Mouse (Mus musculus) stomach, embryonic 16.5 days (tissue): Measurements from ENCODE around the gene Mgmt. TPM values are rescaled to one million over a fixed set of nuclear protein-coding genes. Genes with fewer than 3 reads are reported as not detected.
A peak's percentile ranks its signal among the peaks of the same experiment; 100 is the strongest.

Source experiments
- ATAC-seq: fragments of 200-750 bp; cut with Nextera tagmentation; 2 replicates; pipeline ENCODE4 v1.8.0; 2017; ENCODE audit warnings: moderate number of reproducible peaks, moderate TSS enrichment; ENCODE audit not compliant: insufficient read depth, low FRiP score
- H3K27ac ChIP-seq: fragments of 300-500 bp; sonication (generic); 2 replicates; pipeline ENCODE4 v1.5.1; 2014; ENCODE audit warnings: low read length
- H3K27me3 ChIP-seq: fragments of 300-500 bp; sonication (generic); 2 replicates; pipeline ENCODE4 v1.6.1; 2014; ENCODE audit warnings: low read length, control low read depth, mixed read lengths; ENCODE audit not compliant: control insufficient read depth, insufficient read depth
- H3K36me3 ChIP-seq: fragments of 300-500 bp; sonication (generic); 2 replicates; pipeline ENCODE4 v1.6.1; 2014; ENCODE audit warnings: low read length; ENCODE audit not compliant: control insufficient read depth, insufficient read depth
- H3K4me1 ChIP-seq: fragments of 300-500 bp; sonication (generic); 2 replicates; pipeline ENCODE4 v1.6.1; 2014; ENCODE audit warnings: low read length, control low read depth, mixed read lengths; ENCODE audit not compliant: control insufficient read depth, insufficient read depth
- H3K4me2 ChIP-seq: fragments of 300-500 bp; sonication (generic); 2 replicates; pipeline ENCODE4 v1.6.1; 2014; ENCODE audit warnings: low read depth, low read length, mixed read lengths
- H3K4me3 ChIP-seq: fragments of 300-500 bp; sonication (generic); replicated peaks from 2 replicates; pipeline ENCODE4 v1.5.1; 2014; ENCODE audit warnings: mild to moderate bottlenecking, low read length
- H3K9ac ChIP-seq: fragments of 300-500 bp; sonication (generic); 2 replicates; pipeline ENCODE4 v1.6.1; 2014; ENCODE audit warnings: low read length
- H3K9me3 ChIP-seq: fragments of 300-500 bp; sonication (generic); replicated peaks from 2 replicates; pipeline ENCODE4 v1.6.1; 2016; ENCODE audit warnings: low read length, control low read depth; ENCODE audit not compliant: control insufficient read depth
- WGBS: fragments of 180-500 bp; shearing (Covaris S2); extraction: QIAGEN DNeasy Blood & Tissue Kit; methylation state at CpG from one replicate; pipeline ENCODE4 v1.1.7; 2014; 5-methylcytosine and 5-hydroxymethylcytosine counted together
- polyA plus RNA-seq: library from polyadenylated mRNA; unstranded; fragments of >200 nt; fragmentation: Nextera tagmentation; extraction: Ambion mirVana; gene quantifications from 2 replicates; pipeline ENCODE4 v1.2.1, GENCODE M21; 2015

Gene Mgmt
- polyA plus RNA-seq, 1 experiment from 2014 or later: 7.3 TPM

GRCm38 (mm10) chr7:137066211-137066610 lies 171.8 kb downstream of the Mgmt start:
- Histone ChIP-seq H3K27ac (no peak overlapping the region), H3K4me2 (no peak overlapping the region), H3K9ac (no peak overlapping the region), H3K27me3 (no peaks in the 10 kb centered on the region), H3K4me1 (no peaks in the 10 kb centered on the region), H3K36me3 (no peaks in the 10 kb centered on the region), H3K4me3 (no peak overlapping the region), H3K9me3 (no peaks in the 10 kb centered on the region)
- WGBS: 81% methylated on average over 3 of the region's 3 CpGs
- ATAC-seq: no peak

DNA sequence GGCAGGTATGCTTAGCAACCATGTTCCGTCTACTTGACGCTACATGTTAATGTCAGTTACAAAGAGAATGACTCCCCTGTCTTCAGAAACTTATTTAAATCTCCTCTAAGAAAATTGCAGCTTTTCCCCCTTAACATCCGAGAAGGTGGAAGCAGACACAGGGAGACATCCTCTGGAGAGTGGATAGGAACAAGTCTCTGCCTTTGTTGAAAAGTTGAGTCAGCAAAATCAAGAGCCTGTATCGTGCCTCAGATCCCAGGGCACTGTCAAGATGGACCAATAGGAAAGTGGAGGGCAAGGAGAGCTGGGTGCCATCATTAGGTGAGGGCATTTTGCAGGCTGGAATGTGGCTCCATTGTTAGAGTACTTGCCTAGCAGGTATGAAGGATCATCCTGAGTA lies 172.6 kb downstream of the Mgmt start:
- Histone ChIP-seq H3K27me3 (no peaks in the 10 kb centered on the region), H3K4me3 (no peak overlapping the region), H3K27ac (no peak overlapping the region), H3K9ac (no peak overlapping the region), H3K4me2 (no peak overlapping the region), H3K4me1 (no peaks in the 10 kb centered on the region), H3K36me3 (no peaks in the 10 kb centered on the region), H3K9me3 (no peaks in the 10 kb centered on the region)
- ATAC-seq: no peak
- WGBS: 80% methylated on average over 4 of the region's 4 CpGs

GRCm38 (mm10) chr7:137067758-137068157 lies 173.3 kb downstream of the Mgmt start:
- Histone ChIP-seq H3K36me3 (no peaks in the 10 kb centered on the region), H3K9me3 (no peaks in the 10 kb centered on the region), H3K9ac (no peak overlapping the region), H3K4me2 (no peak overlapping the region), H3K4me3 (no peak overlapping the region), H3K27ac (no peak overlapping the region), H3K4me1 (peaks cover 4% of the 10 kb centered on the region; the same call in 1 of the 2 replicates), H3K27me3 (no peaks in the 10 kb centered on the region)
- WGBS: 87% methylated on average over 6 of the region's 6 CpGs
- ATAC-seq: no peak

GRCm38 (mm10) chr7:137068796-137069195 lies 174.4 kb downstream of the Mgmt start:
- no peak overlapping the region for H3K9ac ChIP-seq
- no peak overlapping the region for H3K4me3 ChIP-seq
- WGBS: 89% methylated on average over 5 of the region's 5 CpGs
- H3K27me3 ChIP-seq: no peaks in the 10 kb centered on the region
- no peak for ATAC-seq
- H3K36me3 ChIP-seq: no peaks in the 10 kb centered on the region
- H3K4me2 ChIP-seq: no peak overlapping the region
- no peak overlapping the region for H3K27ac ChIP-seq
- no peaks in the 10 kb centered on the region for H3K9me3 ChIP-seq
- H3K4me1 ChIP-seq: peaks cover 14% of the 10 kb centered on the region

GRCm38 (mm10) chr7:137069768-137070167 lies 175.4 kb downstream of the Mgmt start:
- Histone ChIP-seq H3K36me3 (no peaks in the 10 kb centered on the region), H3K27me3 (no peaks in the 10 kb centered on the region), H3K27ac (no peak overlapping the region), H3K4me3 (no peak overlapping the region), H3K9me3 (no peaks in the 10 kb centered on the region), H3K4me2 (no peak overlapping the region), H3K9ac (no peak overlapping the region), H3K4me1 (peaks cover 18% of the 10 kb centered on the region)
- ATAC-seq: no peak
- WGBS: 88% methylated on average over 6 of the region's 6 CpGs

- no peak for ATAC-seq
- H3K27me3 ChIP-seq: no peaks in the 10 kb centered on the region
- H3K9ac ChIP-seq: no peak overlapping the region
- 87% methylated on average over 6 of the region's 6 CpGs for WGBS
- no peak overlapping the region for H3K4me3 ChIP-seq
- H3K36me3 ChIP-seq: no peaks in the 10 kb centered on the region
- no peak overlapping the region for H3K4me2 ChIP-seq
- H3K9me3 ChIP-seq: no peaks in the 10 kb centered on the region
- peaks cover 18% of the 10 kb centered on the region for H3K4me1 ChIP-seq
- H3K27ac ChIP-seq: no peak overlapping the region
Measured at GRCm38 (mm10) chr7:137071346-137071745, 176.9 kb downstream of the Mgmt start.

- H3K9me3 ChIP-seq: no peaks in the 10 kb centered on the region
- no peaks in the 10 kb centered on the region for H3K36me3 ChIP-seq
- no peaks in the 10 kb centered on the region for H3K27me3 ChIP-seq
- no peak overlapping the region for H3K4me2 ChIP-seq
- peak; percentile 89 for ATAC-seq
- peak overlapping the region; percentile 81 for H3K27ac ChIP-seq
- no peak overlapping the region for H3K4me3 ChIP-seq
- no peak overlapping the region for H3K9ac ChIP-seq
- H3K4me1 ChIP-seq: peaks cover 18% of the 10 kb centered on the region
- WGBS: 40% methylated on average over 5 of the region's 5 CpGs
Measured at GRCm38 (mm10) chr7:137073878-137074277, 179.5 kb downstream of the Mgmt start.

DNA sequence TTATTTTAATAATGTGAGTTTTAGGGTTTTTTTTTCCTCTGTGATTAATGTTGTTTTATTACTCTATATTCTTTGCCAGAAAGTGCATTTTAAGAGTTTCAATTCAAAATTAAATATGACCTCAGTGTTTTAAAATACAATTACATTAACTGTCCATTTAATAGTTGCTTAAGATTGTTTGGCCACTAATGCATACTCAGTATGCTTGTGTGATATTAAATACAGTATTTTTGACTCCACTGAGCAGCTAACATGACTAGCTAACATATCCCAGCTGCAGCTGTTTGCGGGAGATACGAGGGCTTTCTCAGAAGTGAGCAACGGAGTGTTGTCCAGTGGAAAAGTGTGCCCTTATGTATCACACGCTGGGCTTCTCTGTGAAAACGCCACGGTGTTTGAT lies 179.9 kb downstream of the Mgmt start:
- Histone ChIP-seq H3K4me2 (no peak overlapping the region), H3K9ac (no peak overlapping the region), H3K4me1 (peaks cover 18% of the 10 kb centered on the region), H3K27me3 (no peaks in the 10 kb centered on the region), H3K27ac (no peak overlapping the region), H3K4me3 (no peak overlapping the region), H3K36me3 (no peaks in the 10 kb centered on the region), H3K9me3 (no peaks in the 10 kb centered on the region)
- ATAC-seq: peak; percentile 69; the same call in 1 of the 2 replicates
- WGBS: 48% methylated on average over 6 of the region's 6 CpGs

DNA sequence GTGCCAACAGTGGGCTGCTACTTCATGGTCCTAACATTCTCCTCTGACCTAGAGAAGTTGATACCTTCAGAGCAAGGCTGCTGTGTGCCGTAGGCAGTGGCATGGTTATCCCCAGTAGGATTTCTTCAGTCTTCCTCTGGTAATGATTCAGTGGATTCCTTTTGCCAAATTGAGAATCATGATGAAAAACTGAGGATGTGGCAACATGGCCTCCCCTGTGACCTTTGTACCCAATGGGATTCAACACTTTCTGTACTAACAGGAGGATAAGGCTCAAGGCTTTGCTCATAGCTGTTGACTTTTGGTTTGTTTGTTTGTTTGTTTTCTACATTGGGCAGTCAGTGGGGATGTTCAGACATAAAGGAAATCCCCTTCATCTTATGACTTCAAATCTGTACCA lies 180.9 kb downstream of the Mgmt start:
- no peak overlapping the region for H3K27ac ChIP-seq
- WGBS: 94% methylated on average over 1 of the region's 1 CpGs

GRCm38 (mm10) chr7:137080171-137080570 lies 185.8 kb downstream of the Mgmt start:
- H3K27me3 ChIP-seq: no peaks in the 10 kb centered on the region
- 88% methylated on average over 4 of the region's 4 CpGs for WGBS
- H3K36me3 ChIP-seq: no peaks in the 10 kb centered on the region
- no peak overlapping the region for H3K4me3 ChIP-seq
- H3K4me2 ChIP-seq: no peak overlapping the region
- no peaks in the 10 kb centered on the region for H3K9me3 ChIP-seq
- no peaks in the 10 kb centered on the region for H3K4me1 ChIP-seq
- ATAC-seq: no peak
- no peak overlapping the region for H3K27ac ChIP-seq
- H3K9ac ChIP-seq: no peak overlapping the region

More for the DNA sequence above, 180.9 kb downstream of the Mgmt start:
- H3K9me3 ChIP-seq: no peaks in the 10 kb centered on the region
- no peaks in the 10 kb centered on the region for H3K36me3 ChIP-seq
- H3K27me3 ChIP-seq: no peaks in the 10 kb centered on the region
- H3K4me3 ChIP-seq: no peak overlapping the region
- H3K4me2 ChIP-seq: no peak overlapping the region
- no peak for ATAC-seq
- no peak overlapping the region for H3K9ac ChIP-seq
- peaks cover 18% of the 10 kb centered on the region for H3K4me1 ChIP-seq
